Mouse (Mus musculus) small intestine, adult 2 months (tissue): Measurements from ENCODE around the gene Cmbl.

ENCODE experiments used
- CTCF ChIP-seq: fragments of 200-500 bp; IDR thresholded peaks from 2 replicates; pipeline ENCODE4 v1.5.1; 2012; ENCODE audit warnings: low read depth, mild to moderate bottlenecking, control low read depth, inconsistent platforms, low read length, moderate library complexity, mixed read lengths; ENCODE audit not compliant: insufficient replicate concordance, insufficient read length; ENCODE audit errors: extremely low read depth
- POLR2A ChIP-seq: fragments of 200-500 bp; IDR thresholded peaks from 2 replicates; pipeline ENCODE4 v1.6.1; 2012; ENCODE audit warnings: low read depth, mild to moderate bottlenecking, control low read depth, inconsistent platforms, low read length, moderate library complexity

GRCm38 (mm10) chr15:31529103-31529502 lies 36.1 kb upstream of the Cmbl start:
- TF ChIP-seq CTCF (no peak), POLR2A (no peak)
